Mouse (Mus musculus): ENCODE results near the gene Aff3.

Aff3 gene

DNA sequence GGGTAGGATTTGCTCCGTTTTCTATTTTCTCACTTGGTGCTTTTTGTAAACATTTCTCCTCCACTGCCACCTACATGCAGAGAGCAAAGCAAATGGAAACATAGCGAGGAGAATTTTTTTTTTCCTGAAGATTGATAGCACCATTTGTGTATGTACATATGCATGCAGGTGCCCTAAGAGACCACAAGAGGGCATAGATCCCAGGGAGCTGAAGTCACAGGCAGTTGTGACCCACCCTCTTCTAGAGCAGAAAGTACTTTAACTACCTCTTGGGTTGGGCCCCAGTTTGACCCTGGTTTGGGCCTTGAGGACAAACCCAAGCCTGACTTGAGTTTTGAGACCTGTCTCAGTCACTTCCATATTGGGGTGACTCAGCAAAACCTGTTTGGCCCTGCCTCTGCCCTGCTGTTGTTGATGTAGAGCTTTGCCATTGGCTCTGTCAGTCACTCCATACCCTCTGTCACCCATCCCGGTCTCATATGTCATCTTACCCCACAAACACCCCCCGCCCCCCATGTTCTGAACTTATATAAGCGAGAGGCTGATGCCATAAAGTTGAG, 9.7 kb downstream of the Aff3 start:
- no peak for DNase-seq

DNA sequence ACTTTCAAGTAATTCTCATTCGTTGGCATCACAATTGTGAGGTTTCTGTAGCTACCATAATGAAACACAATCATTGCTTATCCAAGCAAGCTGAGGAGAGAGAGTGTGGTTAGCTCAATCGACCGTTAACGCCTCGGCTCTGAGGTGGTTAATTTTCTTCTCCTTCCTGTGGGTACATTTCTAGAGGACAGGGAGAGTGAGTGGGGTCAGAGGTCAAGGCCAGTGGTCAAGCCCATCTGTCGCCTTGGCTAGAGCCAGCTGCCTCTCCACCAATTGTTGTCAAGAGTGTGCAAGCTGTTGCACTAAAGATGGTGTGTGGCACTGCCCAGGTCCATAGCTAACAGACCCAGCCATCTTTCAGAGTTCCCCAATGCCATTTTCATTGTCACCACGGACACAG, 14.7 kb downstream of the Aff3 start:
- no peak for DNase-seq

DNA sequence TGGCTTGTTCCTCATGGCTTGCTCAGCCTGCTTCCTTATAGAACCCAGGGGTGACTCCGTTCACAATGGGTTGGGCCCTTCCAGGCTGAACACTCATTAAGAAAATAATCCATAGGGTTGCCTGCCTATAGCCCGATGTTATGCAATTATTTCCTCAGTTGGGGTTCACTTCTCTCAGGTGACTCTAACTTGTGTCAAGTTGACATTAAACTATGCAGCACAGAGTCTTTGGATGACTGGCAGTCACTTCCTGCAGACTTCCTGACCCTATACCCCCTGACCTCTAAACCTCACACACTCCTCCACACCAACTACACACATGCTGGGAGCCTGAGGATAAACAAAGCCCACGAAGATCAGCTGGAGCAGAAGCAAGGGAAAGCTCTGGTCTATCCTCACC, 15.6 kb downstream of the Aff3 start:
- no peak for DNase-seq

DNA sequence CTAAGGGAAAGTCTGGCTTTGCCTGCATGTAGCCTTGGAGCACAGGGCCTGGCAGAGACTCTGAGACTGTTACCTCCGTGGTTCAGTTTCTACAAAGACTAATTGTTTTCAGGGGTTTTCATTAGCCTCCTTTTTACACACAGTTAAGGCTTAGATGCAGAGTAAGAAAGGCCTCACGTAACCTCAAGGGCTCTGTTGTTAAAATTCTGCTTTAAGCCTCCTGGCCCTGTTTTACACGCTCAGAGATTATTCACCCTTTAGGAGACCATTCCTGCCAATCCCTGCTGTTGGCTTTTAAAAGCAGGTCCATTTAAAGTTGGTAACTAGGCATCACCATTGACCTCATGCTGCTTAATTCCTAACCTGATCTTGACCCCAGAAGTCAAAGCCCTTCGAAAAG, 22.5 kb downstream of the Aff3 start:
- DNase-seq: no peak

DNA sequence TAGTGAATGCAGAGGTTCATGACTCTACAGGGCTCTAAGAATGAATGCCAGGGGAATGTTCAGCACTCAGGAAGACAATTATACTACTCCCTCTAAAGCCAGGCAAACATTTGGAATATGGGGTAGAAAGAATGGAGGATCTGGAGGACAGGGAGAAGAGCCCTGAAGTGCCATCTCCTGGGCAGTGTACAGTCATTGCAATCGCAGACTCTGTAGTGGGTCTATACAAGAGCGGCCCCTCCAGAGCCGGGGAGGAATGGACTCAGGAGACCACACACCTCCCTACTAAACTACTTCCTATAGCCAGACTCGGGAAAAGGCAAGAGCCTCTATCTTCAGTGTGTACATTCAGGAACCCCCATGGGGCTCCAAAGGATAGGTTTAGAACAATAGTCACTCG, 25.1 kb downstream of the Aff3 start:
- DNase-seq: no peak

DNA sequence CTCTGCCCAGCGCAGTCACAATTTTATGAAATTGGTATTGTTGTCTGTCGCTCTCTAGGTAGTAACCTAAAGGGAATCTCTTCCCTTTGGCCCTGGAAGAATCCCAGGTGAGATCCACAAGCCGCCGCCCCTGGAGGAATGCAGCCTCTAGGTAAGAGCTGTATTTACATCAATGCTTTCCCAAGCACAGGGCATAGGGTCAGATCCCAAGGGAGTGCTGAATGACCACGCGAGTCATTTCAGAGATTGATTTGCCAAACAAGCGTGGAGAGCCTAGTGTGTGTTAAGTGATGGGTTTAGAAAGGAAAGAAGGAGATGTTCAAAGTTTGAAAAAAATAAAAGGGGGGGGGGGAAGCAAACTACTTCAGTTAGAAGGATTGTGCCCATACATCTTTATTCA, 29.2 kb downstream of the Aff3 start:
- no peak for DNase-seq

DNA sequence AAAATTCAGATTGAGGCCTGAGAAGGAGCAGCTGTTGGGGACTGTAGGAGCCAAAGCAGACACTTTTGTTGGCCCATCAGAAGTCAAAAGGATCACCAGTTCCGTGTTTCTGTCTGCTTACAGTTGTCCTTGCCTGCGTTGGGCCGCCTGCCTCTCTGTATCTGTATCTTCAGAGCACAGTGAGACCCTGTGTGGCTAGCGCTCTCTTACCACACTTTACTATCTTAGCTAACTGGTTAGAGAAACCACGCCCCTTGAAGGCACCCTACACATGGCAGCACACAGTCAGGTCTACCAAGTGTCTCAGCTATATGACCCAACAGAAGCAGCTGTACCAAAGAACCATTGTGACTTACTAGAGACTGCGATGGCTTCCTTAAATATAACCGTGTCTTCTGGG, 30.7 kb downstream of the Aff3 start:
- DNase-seq: no peak

DNA sequence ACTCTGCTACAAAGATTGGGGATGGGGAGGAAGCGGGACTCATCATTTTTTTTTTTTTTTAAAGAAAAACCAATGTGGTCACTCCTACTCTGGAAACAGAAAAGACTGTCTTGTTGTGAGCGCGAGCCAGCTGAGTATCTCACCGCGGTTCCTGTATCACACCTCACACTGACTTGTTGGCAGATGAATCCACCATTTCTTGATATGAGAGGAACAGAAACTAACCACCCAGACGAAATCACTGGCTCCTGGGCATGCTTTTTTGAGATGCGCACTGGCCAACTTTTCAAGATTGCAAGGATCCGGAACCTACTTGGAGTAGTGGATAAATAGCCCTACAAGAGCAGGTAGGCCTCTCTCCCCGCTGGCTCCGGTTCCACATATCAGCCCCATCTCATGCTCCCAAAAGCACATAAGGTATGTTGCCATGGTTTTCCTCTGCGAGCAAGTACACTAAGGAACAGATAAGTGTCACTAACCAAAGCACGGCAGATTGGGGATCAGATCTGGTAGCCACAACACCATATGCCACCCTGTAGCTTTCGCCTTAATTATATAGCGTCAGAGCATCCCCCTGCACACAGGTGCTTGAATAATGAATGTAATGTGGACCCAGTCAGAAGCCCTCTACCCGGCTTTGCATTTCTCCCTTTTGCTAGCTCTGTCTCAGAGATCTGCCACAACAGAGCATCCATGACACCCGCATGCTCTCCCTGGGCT, 32.1 kb downstream of the Aff3 start:
- DNase-seq: no peak

DNA sequence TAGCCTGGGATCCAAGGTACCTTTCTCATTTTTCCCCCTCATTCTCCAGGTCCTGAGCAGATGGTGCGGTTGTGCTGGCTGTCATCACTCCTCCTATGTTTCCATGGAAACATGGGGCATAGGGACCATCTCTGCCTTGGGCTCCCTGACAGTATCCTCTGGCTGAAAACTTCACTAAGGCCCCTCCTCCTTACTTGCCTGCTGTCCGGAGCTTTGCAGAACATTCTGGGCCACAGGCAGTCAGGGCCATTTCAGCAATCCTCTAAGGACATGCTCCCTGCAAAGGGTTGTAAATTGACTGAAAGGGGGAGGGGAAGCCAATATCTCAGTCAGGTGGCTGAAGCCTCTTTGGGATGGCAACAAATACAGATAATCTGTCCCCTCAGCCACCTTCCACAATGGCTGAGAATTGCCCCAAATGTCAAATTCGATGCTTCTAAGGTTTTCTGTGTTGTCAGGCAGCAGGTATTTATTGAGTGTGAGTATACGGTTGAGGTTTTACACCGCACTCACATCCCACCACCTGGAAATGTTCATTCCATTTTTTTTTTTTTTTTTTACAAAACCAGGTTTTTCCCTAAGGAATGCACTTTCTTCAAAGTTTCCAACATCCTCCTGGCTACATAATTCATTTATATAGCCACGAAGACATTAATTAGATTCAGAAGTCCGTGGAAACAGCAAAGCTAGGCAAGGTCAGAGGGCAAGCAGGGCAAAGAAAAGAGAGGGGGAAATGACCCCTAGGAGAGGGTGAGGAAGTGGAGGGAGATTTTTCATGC, 33.1 kb downstream of the Aff3 start:
- DNase-seq: no peak

DNA sequence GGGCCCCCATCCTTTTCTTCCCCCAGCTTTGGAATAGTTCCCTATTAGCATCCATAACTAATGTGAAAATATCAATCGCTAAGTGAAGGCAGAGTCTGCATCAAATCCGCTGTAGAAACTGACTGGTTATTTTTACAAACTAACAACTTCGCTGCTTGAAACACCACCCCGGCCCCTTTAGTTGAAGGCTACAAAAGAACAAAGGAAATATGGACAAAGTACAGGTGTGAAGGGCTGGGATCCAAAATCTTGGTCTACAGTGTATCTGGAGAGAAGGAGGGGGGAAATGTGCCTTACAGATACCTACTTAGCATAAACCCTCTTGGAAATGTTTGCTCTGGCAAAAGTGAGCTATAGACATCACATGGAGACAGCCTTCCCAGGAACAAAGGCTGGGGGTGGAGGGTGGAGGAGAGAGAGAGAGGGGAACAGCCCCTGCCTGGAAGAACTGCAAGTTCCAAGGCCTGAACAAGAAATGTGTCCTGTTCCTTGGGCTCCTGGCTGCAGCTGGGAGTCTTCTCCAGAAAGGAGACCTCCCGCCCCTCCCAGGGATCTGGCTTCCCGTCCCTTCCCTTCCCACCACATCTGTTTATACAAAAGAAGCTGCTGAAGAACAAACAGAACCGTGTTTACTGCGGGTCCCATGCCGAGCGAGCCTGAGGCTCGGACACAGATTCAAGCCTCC, 35.7 kb downstream of the Aff3 start:
- peak; percentile 73 to 84 for DNase-seq

DNA sequence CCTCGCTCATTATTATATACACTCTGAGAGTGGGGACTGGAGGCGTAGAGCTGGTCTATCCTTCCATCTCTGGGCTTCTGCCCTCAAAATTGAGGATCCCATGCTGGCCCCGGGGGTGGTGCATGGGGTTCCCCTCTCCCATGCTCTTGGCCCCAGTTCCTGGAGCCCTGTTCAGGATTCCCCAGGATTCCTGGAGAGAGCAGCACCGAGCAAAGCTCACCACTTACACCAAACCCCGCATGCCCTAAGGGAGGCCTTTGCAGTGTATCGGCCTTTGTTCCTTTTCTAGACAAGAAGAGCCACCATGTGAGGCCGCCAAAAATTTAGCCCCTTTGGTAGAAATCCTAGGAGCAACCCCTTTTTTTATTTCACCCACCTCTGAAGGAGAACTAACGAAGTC, 36.3 kb downstream of the Aff3 start:
- DNase-seq: no peak

DNA sequence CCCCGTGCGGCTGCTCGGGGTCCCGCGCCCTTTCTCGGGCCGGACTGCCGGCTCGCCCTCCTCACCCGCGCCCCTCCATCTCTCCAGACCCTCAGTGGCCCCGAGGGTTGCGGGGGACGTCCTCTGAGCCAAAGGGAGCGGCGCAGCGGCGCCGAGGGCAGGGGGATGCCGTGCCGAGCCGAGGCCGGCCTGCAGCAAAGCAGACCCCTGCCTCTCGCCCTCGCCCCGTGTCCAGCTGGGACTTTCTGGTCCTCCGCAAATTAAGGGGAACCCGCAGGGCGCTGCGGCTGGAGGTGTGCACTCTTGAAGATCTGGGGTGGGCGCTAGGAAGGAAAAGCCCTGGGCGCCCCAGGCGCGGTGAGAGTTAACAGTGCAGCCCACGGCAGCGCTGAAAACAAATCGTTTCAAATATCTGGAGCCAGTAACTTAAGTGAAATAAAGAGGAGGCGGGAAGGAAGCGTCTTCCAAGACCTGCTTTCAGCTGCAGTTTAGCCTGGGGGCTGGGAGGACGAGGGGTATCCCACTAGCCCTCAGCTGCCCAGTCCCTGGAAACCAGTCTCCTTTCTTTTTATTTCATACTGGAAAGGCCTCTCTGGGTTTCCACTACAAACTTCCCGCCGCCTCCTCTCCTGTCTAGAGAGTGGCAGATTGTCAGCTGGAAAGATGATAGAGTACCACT, 36.9 kb downstream of the Aff3 start:
- DNase-seq: no peak

DNA sequence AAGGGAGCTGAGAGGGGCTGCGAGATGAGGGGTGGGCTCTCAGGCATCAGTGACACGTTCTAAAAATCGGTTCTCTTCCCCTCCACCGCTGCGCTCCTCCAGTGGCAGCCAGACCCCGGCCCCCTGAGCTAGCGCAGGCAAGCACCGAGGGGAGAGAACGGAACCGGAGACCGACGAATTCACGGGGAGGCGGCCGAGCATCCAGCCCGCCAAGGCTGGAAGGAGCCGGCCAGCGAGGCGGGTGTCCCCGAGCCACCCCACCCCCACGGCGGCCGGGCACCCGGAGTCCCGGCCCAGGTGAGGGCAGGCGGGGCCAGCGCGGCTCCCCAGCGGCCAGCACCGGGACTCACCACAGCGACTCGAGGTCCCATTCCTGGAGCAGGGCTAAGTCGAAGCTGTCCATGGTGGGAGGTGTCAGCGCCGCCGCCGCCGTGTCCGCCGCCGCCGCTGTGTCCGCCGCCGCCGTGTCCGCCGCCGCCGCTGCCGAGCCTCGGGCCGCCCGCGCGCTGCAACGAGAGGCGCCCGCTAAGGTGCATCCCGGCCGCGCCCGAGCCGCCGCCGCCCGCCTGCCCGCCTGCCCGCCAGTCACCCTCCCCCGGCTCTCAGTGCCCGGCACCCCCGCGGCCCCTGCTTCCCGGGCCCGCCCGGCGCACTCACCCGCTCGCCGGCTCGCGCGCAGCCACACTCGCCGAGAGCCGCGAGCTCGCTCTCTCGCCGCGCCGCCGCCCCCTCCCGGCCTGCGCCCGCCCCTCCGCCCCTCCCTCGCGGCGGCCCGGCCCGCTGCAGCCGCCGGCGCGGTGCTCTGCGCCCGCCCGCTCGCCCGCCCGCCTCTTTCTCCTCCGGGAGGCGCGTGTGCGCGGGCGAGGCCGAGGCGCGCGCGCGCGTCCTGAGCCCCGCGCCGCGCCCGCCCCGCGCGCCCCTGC, 37.8 kb downstream of the Aff3 start:
- DNase-seq: peak; percentile 37 to 56

DNA sequence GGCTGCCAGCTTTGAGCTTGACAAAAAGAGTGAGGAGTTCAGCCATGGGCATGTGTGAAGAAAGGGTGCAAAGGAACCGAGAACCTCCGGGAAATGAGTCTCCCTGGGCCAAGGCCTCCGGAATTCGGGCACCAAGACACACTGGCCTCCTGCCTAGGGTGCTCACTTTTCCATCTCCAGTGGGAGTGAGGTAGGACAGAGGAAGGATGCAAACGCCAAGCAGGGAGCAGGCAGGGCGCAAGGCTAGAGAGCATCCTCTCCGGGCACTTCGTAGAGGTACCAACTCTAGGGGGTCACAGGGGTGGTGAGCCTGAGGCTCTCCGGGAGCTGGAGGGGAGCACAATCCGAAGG, 38.4 kb downstream of the Aff3 start:
- no peak for DNase-seq

DNA sequence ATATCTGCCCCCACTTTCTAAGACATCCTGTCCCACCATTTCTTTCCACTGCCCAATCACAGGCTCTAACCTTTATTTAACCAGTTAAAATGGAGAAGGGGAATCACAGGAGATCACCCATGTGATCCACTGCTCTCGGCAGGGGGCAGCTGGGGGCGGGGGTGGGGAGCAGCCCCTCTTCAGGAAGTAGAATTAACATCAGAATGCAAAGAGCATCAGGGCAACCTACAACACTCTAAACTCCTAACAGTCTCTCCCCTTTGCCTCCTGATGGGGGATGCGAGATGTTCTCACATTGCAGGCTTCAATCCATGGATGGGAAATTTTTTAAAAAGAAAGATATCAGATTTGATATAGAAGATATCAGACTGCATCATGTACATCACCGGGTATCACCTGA, 42.9 kb downstream of the Aff3 start:
- no peak for DNase-seq

DNA sequence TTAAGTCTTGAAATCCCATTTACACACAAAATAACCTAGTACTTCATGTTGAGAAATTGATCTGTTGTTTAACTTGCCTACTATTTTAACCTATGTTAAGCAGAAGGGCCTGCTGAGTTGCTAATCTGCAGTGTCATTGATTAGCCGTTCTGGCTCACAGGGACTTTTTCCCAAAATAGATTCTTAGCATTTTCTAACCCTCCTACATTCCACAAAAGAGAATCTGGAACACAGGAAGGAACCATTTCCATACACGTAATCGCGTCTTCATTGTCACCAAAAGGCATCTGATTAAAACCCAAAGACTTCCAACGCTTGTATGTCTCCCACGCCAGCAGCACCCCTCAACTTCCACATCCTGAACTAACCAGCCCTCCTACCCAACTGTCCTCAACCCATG, 44.4 kb downstream of the Aff3 start:
- no peak for DNase-seq

DNA sequence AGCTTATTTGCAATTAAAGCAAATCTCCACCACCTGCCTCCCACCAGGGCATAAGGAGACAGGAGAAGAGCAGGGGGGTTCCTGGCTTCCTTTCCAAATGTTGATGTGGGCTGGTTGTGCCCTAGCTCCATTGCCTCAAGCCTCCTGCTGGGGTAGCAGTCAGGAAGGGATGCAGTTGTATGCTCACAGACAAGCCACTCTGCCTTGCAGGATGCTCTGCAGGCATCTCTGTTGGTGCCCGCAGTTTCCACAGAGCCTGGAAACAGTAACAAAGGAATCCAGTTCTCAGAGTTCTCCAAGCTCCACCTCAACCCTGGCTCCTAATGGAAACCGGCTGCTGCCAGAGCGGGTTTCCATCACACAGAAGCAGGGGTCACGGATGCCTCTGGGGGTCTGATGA, 58.0 kb downstream of the Aff3 start:
- DNase-seq: no peak

DNA sequence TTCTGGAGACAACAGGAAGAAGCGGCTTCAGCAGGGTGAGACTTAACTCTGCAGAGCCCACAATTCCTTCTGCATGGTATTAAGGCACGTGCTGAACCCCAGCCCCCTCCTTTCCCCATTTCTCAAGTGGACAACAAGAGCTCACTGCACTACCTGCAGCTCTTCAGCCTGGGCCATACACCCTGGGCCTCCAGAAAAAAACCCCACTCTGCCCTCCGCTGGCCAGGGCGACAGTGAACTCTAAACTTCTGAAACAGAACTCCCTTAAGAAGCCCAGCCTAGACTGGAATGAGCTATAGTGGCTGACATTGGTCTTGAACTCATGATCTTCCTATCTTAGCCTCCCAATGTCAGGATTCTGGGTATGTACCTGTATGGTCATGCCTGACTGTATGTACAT, 59.3 kb downstream of the Aff3 start:
- no peak for DNase-seq

DNA sequence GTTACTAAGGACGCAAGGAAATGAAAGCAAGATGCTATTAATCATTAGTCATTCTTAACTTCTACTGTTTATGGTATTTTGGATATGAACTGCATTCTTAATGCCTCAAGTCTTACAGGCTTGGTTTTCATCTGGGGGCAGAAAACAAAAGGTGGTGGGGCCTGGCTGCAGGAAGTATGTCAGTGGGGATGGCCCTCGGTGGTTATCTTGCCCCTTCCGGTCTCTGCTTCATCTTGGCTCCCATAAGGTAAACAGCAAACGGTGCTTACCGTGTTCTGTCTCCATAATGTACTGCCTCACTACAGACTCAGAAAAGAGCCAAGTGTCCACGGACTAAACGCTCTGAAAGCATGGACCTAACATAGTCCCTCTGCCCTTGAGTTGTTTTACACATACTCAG, 60.1 kb downstream of the Aff3 start:
- peak in 1 of 2 experiments; percentile 42 for DNase-seq

DNA sequence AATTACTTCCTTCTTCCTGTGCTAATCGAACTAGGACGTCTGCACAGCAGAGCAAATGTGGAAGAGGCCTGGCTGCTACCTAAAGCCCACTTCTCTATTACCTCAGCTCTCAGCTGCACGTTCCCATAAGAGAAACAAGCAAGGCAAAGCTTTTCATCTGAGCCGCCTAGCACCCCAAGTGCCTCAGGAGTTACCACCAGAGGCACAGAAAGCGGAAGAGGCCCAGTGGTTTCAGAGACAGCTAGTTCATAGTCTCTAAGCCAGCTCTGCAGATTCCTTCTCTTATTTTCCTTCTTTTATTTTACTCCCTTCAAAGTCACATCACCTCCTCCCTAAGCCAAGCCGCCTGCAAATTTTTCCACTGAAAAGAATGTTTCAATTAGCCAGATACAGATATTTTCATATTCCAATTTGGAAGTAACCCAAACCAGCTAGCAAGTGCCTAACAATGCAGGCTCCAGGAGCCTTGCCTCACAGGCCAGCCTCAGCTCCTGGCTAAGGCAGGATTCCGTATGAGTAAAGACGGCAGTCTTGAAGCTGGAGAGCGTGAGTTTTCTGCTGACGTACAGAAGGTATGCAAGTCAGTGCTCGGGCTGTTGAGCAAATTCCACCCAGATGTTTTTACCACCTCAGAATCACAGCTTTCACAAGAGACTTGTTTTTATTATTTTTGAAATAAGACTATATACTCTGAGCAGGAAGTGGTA, 62.8 kb downstream of the Aff3 start:
- DNase-seq: no peak

DNA sequence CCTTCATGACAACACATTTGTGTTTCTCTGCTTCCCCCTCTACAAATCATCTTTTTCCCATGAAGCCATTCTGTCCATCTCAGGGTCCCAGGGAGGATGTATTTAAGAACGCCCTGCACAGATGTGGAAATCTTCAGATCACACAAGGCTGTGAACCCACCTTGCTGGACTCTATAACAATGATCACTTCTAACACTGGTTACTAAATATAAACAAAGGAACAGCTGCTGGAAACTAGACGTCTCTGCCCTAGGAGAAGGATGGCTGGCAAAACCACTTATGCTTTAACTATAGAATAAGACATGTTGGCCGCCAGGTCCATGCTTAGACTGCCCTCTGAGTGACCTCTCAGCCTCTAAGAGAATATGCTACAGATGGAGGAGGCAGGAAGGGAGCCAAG, 69.4 kb downstream of the Aff3 start:
- no peak for DNase-seq

Data from lung, adult 18-20 months (tissue).